Mouse (Mus musculus): ENCODE data around the gene Slc44a4. TPM values are rescaled to one million over a fixed set of nuclear protein-coding genes. Genes with fewer than 3 reads are reported as not detected.

Slc44a4 gene
- polyA plus RNA-seq, 1 experiment from 2014 or later: not detected

Other genes starting within 250 kb of the Slc44a4 start
- gene Tnxb, start 243.9 kb upstream of the Slc44a4 start, polyA plus RNA-seq (2014; fragmentation: Nextera tagmentation; extraction: Ambion mirVana): 0.04 and 0.10 TPM in 2 replicates
- not detected in 2 replicates for gene C4b, start 170.6 kb upstream of the Slc44a4 start, polyA plus RNA-seq (2014; fragmentation: Nextera tagmentation; extraction: Ambion mirVana)
- gene Cyp21a1, start 109.9 kb upstream of the Slc44a4 start, polyA plus RNA-seq (2014; fragmentation: Nextera tagmentation; extraction: Ambion mirVana): not detected in 2 replicates
- 31.7 and 33.8 TPM in 2 replicates for gene Stk19, start 77.5 kb upstream of the Slc44a4 start, polyA plus RNA-seq (2014; fragmentation: Nextera tagmentation; extraction: Ambion mirVana)
- 54.9 and 66.4 TPM in 2 replicates for gene Dxo, start 77.4 kb upstream of the Slc44a4 start, polyA plus RNA-seq (2014; fragmentation: Nextera tagmentation; extraction: Ambion mirVana)
- gene Skiv2l, start 64.3 kb upstream of the Slc44a4 start, polyA plus RNA-seq (2014; fragmentation: Nextera tagmentation; extraction: Ambion mirVana): 36.6 and 46.9 TPM in 2 replicates
- gene Nelfe, start 64.1 kb upstream of the Slc44a4 start, polyA plus RNA-seq (2014; fragmentation: Nextera tagmentation; extraction: Ambion mirVana): 82.9 and 92.3 TPM in 2 replicates
- gene Cfb, start 51.9 kb upstream of the Slc44a4 start, polyA plus RNA-seq (2014; fragmentation: Nextera tagmentation; extraction: Ambion mirVana): 0.93 and 0.94 TPM in 2 replicates
- 3.5 and 3.8 TPM in 2 replicates for gene Zbtb12, start 35.0 kb upstream of the Slc44a4 start, polyA plus RNA-seq (2014; fragmentation: Nextera tagmentation; extraction: Ambion mirVana)
- gene Gm20547, start 32.4 kb upstream of the Slc44a4 start, polyA plus RNA-seq (2014; fragmentation: Nextera tagmentation; extraction: Ambion mirVana): 0.28 TPM in 1 of 2 replicates, not detected in the other
- 1.3 and 1.4 TPM in 2 replicates for gene C2, start 16.2 kb upstream of the Slc44a4 start, polyA plus RNA-seq (2014; fragmentation: Nextera tagmentation; extraction: Ambion mirVana)
- 62.5 and 76.9 TPM in 2 replicates for gene Ehmt2, start 16.0 kb upstream of the Slc44a4 start, polyA plus RNA-seq (2014; fragmentation: Nextera tagmentation; extraction: Ambion mirVana)
- gene Neu1, start 16.8 kb downstream of the Slc44a4 start, polyA plus RNA-seq (2014; fragmentation: Nextera tagmentation; extraction: Ambion mirVana): 16.2 and 20.0 TPM in 2 replicates
- 0.15 TPM in 1 of 2 replicates, not detected in the other for gene Hspa1b, start 44.8 kb downstream of the Slc44a4 start, polyA plus RNA-seq (2014; fragmentation: Nextera tagmentation; extraction: Ambion mirVana)
- not detected in 2 replicates for gene Gm20481, start 55.4 kb downstream of the Slc44a4 start, polyA plus RNA-seq (2014; fragmentation: Nextera tagmentation; extraction: Ambion mirVana)
- gene Hspa1a, start 57.7 kb downstream of the Slc44a4 start, polyA plus RNA-seq (2014; fragmentation: Nextera tagmentation; extraction: Ambion mirVana): 1.4 and 3.7 TPM in 2 replicates
- gene Hspa1l, start 58.2 kb downstream of the Slc44a4 start, polyA plus RNA-seq (2014; fragmentation: Nextera tagmentation; extraction: Ambion mirVana): 1.3 and 1.4 TPM in 2 replicates
- gene Lsm2, start 67.4 kb downstream of the Slc44a4 start, polyA plus RNA-seq (2014; fragmentation: Nextera tagmentation; extraction: Ambion mirVana): 131 and 148 TPM in 2 replicates
- 42.4 and 53.9 TPM in 2 replicates for gene Vars, start 86.5 kb downstream of the Slc44a4 start, polyA plus RNA-seq (2014; fragmentation: Nextera tagmentation; extraction: Ambion mirVana)
- gene Vwa7, start 102.1 kb downstream of the Slc44a4 start, polyA plus RNA-seq (2014; fragmentation: Nextera tagmentation; extraction: Ambion mirVana): 0.05 and 0.11 TPM in 2 replicates
- gene Sapcd1, start 113.5 kb downstream of the Slc44a4 start, polyA plus RNA-seq (2014; fragmentation: Nextera tagmentation; extraction: Ambion mirVana): 2.9 and 6.2 TPM in 2 replicates
- 2.3 and 2.6 TPM in 2 replicates for gene Msh5, start 132.3 kb downstream of the Slc44a4 start, polyA plus RNA-seq (2014; fragmentation: Nextera tagmentation; extraction: Ambion mirVana)
- 28.3 and 37.3 TPM in 2 replicates for gene Clic1, start 135.5 kb downstream of the Slc44a4 start, polyA plus RNA-seq (2014; fragmentation: Nextera tagmentation; extraction: Ambion mirVana)
- 617 and 661 TPM in 2 replicates for gene Ddah2, start 144.6 kb downstream of the Slc44a4 start, polyA plus RNA-seq (2014; fragmentation: Nextera tagmentation; extraction: Ambion mirVana)
- gene Ly6g6c, start 150.9 kb downstream of the Slc44a4 start, polyA plus RNA-seq (2014; fragmentation: Nextera tagmentation; extraction: Ambion mirVana): not detected in 2 replicates
- gene Mpig6b, start 151.7 kb downstream of the Slc44a4 start, polyA plus RNA-seq (2014; fragmentation: Nextera tagmentation; extraction: Ambion mirVana): 0.28 and 0.42 TPM in 2 replicates
- 10.1 and 10.7 TPM in 2 replicates for gene Ly6g6e, start 162.4 kb downstream of the Slc44a4 start, polyA plus RNA-seq (2014; fragmentation: Nextera tagmentation; extraction: Ambion mirVana)
- 0.76 and 1.1 TPM in 2 replicates for gene Ly6g6d, start 163.6 kb downstream of the Slc44a4 start, polyA plus RNA-seq (2014; fragmentation: Nextera tagmentation; extraction: Ambion mirVana)
- gene Ly6g6f, start 171.1 kb downstream of the Slc44a4 start, polyA plus RNA-seq (2014; fragmentation: Nextera tagmentation; extraction: Ambion mirVana): 0.15 TPM in 1 of 2 replicates, not detected in the other
- gene Abhd16a, start 174.8 kb downstream of the Slc44a4 start, polyA plus RNA-seq (2014; fragmentation: Nextera tagmentation; extraction: Ambion mirVana): 69.9 and 75.7 TPM in 2 replicates
- gene Ly6g5c, start 193.8 kb downstream of the Slc44a4 start, polyA plus RNA-seq (2014; fragmentation: Nextera tagmentation; extraction: Ambion mirVana): not detected in 2 replicates
- gene Ly6g5b, start 201.0 kb downstream of the Slc44a4 start, polyA plus RNA-seq (2014; fragmentation: Nextera tagmentation; extraction: Ambion mirVana): 0.89 and 1.1 TPM in 2 replicates
- gene Gpank1, start 207.0 kb downstream of the Slc44a4 start, polyA plus RNA-seq (2014; fragmentation: Nextera tagmentation; extraction: Ambion mirVana): 31.3 and 34.2 TPM in 2 replicates
- 313 and 353 TPM in 2 replicates for gene Csnk2b, start 207.6 kb downstream of the Slc44a4 start, polyA plus RNA-seq (2014; fragmentation: Nextera tagmentation; extraction: Ambion mirVana)
- 5.2 and 5.5 TPM in 2 replicates for gene D17H6S53E, start 211.9 kb downstream of the Slc44a4 start, polyA plus RNA-seq (2014; fragmentation: Nextera tagmentation; extraction: Ambion mirVana)
- gene Apom, start 217.6 kb downstream of the Slc44a4 start, polyA plus RNA-seq (2014; fragmentation: Nextera tagmentation; extraction: Ambion mirVana): 0.22 and 0.29 TPM in 2 replicates
- 128 and 144 TPM in 2 replicates for gene Bag6, start 220.7 kb downstream of the Slc44a4 start, polyA plus RNA-seq (2014; fragmentation: Nextera tagmentation; extraction: Ambion mirVana)

Measured in forebrain, embryonic 14.5 days (tissue).